Mouse (Mus musculus) hindbrain, embryonic 13.5 days (tissue): ENCODE results near the gene Rgcc. TPM values are rescaled to one million over a fixed set of nuclear protein-coding genes. Genes with fewer than 3 reads are reported as not detected.

Source experiments
- ATAC-seq: fragments of 200-750 bp; cut with Nextera tagmentation; 2 replicates; pipeline ENCODE4 v1.8.0; 2017; ENCODE audit warnings: moderate TSS enrichment; ENCODE audit not compliant: low FRiP score
- H3K27ac ChIP-seq: fragments of 300-500 bp; sonication (generic); 2 replicates; pipeline ENCODE4 v1.5.1; 2015; ENCODE audit warnings: inconsistent platforms, mild to moderate bottlenecking, moderate library complexity
- H3K27me3 ChIP-seq: fragments of 300-500 bp; sonication (generic); 2 replicates; pipeline ENCODE4 v1.6.1; 2015; ENCODE audit warnings: mild to moderate bottlenecking, inconsistent platforms
- H3K36me3 ChIP-seq: fragments of 300-500 bp; sonication (generic); 2 replicates; pipeline ENCODE4 v1.6.1; 2015; ENCODE audit warnings: mild to moderate bottlenecking, inconsistent platforms
- H3K4me1 ChIP-seq: fragments of 300-500 bp; sonication (generic); replicated peaks from 2 replicates; pipeline ENCODE4 v1.6.1; 2015; ENCODE audit warnings: inconsistent platforms
- H3K4me2 ChIP-seq: fragments of 300-500 bp; sonication (generic); 2 replicates; pipeline ENCODE4 v1.6.1; 2015; ENCODE audit warnings: inconsistent platforms, mild to moderate bottlenecking, moderate library complexity
- H3K4me3 ChIP-seq: fragments of 300-500 bp; sonication (generic); 2 replicates; pipeline ENCODE4 v1.5.1; 2015; ENCODE audit warnings: mild to moderate bottlenecking, inconsistent platforms
- H3K9ac ChIP-seq: fragments of 300-500 bp; sonication (generic); 2 replicates; pipeline ENCODE4 v1.6.1; 2015; ENCODE audit warnings: mild to moderate bottlenecking, inconsistent platforms
- H3K9me3 ChIP-seq: fragments of 300-500 bp; sonication (generic); 2 replicates; pipeline ENCODE4 v1.6.1; 2016; ENCODE audit warnings: inconsistent platforms
- WGBS: fragments of 180-500 bp; shearing (Covaris S2); methylation state at CpG from one replicate; pipeline ENCODE4 v1.1.7; 2015; 5-methylcytosine and 5-hydroxymethylcytosine counted together
- polyA plus RNA-seq: library from polyadenylated mRNA; unstranded; fragments of >200 nt; fragmentation: Nextera tagmentation; extraction: Ambion mirVana; gene quantifications from 2 replicates; pipeline ENCODE4 v1.2.1, GENCODE M21; 2015

The Rgcc gene
- polyA plus RNA-seq, 1 experiment from 2014 or later, result 38.8 TPM

GRCm38 (mm10) chr14:79313439-79314175 lies 12.2 kb upstream of the Rgcc start:
- Histone ChIP-seq H3K36me3 (no peaks in the 10 kb centered on the region), H3K27me3 (0 out of 2 replicates have a peak, but pooled peaks cover 5% of the 10 kb centered on the region), H3K4me1 (no peaks in the 10 kb centered on the region), H3K4me2 (no peak overlapping the region), H3K27ac (0 out of 2 replicates have a peak overlapping the region, but pooled peaks have one; percentile 52), H3K4me3 (no peak overlapping the region), H3K9ac (no peak overlapping the region), H3K9me3 (no peaks in the 10 kb centered on the region)
- 70% methylated on average over 8 of the region's 8 CpGs for WGBS
- ATAC-seq, result no peak

GRCm38 (mm10) chr14:79312719-79313118 lies 11.3 kb upstream of the Rgcc start:
- Histone ChIP-seq H3K9ac (no peak overlapping the region), H3K4me1 (peaks cover 7% of the 10 kb centered on the region), H3K9me3 (no peaks in the 10 kb centered on the region), H3K36me3 (no peaks in the 10 kb centered on the region), H3K27ac (no peak overlapping the region), H3K27me3 (0 out of 2 replicates have a peak, but pooled peaks cover 5% of the 10 kb centered on the region), H3K4me3 (no peak overlapping the region), H3K4me2 (no peak overlapping the region)
- no peak for ATAC-seq
- 83% methylated on average over 4 of the region's 4 CpGs for WGBS

DNA sequence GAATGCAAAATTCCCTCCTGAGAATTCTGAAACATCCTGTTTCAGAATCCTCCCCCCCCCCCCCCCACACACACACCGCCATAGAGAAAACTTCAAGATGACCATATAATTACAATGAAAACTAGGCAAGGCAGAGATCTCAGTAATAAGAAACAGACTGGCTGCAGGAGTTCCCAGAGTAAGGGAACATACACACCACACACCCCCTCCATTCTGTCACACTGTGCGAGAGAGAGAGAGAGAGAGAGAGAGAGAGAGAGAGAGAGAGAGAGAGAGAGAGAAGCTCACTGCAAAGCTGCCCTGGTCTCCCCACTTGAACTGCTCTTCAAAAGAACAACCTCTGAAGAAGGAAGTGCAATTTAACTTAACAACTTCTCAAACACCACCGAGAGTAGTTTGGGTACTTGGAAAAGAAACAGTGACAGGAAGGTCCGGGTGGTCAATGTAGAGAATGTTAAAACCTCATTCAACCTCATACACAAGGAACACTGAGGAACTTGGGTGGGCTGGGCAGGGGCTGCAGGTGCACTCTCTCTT lies 10.5 kb upstream of the Rgcc start:
- 65% methylated on average over 3 of the region's 4 CpGs for WGBS
- no peak for ATAC-seq
- Histone ChIP-seq H3K36me3 (no peaks in the 10 kb centered on the region), H3K4me1 (peaks cover 7% of the 10 kb centered on the region), H3K4me3 (no peak overlapping the region), H3K9me3 (no peaks in the 10 kb centered on the region), H3K4me2 (no peak overlapping the region), H3K27me3 (peaks cover 9% of the 10 kb centered on the region; the same call in 1 of the 2 replicates), H3K27ac (no peak overlapping the region), H3K9ac (no peak overlapping the region)

GRCm38 (mm10) chr14:79309115-79309514 lies 7.7 kb upstream of the Rgcc start:
- Histone ChIP-seq H3K36me3 (no peaks in the 10 kb centered on the region), H3K27ac (no peak overlapping the region), H3K4me2 (no peak overlapping the region), H3K9me3 (no peaks in the 10 kb centered on the region), H3K4me1 (peaks cover 7% of the 10 kb centered on the region), H3K27me3 (peaks cover 14% of the 10 kb centered on the region), H3K4me3 (no peak overlapping the region), H3K9ac (no peak overlapping the region)
- no peak for ATAC-seq
- WGBS, result 44% methylated on average over 4 of the region's 4 CpGs

- H3K27ac ChIP-seq, result no peak overlapping the region
Observed at GRCm38 (mm10) chr14:79308364-79308763, 6.9 kb upstream of the Rgcc start.

GRCm38 (mm10) chr14:79307908-79308307 lies 6.5 kb upstream of the Rgcc start:
- Histone ChIP-seq H3K9ac (no peak overlapping the region), H3K27me3 (peaks cover 21% of the 10 kb centered on the region), H3K9me3 (no peaks in the 10 kb centered on the region), H3K27ac (no peak overlapping the region), H3K4me3 (no peak overlapping the region), H3K36me3 (no peaks in the 10 kb centered on the region), H3K4me1 (peaks cover 7% of the 10 kb centered on the region), H3K4me2 (no peak overlapping the region)
- ATAC-seq, result no peak
- 38% methylated on average over 5 of the region's 5 CpGs for WGBS

More at GRCm38 (mm10) chr14:79308364-79308763, 6.9 kb upstream of the Rgcc start:
- Histone ChIP-seq H3K9ac (no peak overlapping the region), H3K9me3 (no peaks in the 10 kb centered on the region), H3K4me3 (no peak overlapping the region), H3K27me3 (peaks cover 16% of the 10 kb centered on the region), H3K4me2 (no peak overlapping the region), H3K4me1 (peaks cover 7% of the 10 kb centered on the region), H3K36me3 (no peaks in the 10 kb centered on the region)
- no peak for ATAC-seq
- 9% methylated on average over 4 of the region's 4 CpGs for WGBS

DNA sequence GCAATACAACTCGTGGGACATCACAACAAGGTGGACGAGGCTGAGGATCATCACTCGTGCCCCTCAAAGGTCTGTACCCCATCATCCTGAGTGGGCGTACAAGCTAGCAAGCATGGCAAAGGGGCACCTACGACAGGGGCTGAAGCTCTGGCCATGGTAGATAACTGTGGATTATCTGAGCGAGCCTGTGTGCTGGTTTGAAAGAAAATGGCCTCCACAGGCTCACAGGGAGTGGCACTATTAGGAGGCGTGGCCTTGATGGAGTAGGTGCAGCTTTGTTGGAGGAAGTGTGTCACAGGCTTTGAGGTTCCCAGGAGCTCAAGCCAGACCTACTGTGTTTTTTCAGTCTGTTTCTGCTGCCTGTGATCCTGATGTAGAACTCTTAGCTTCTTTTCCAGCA lies 5.7 kb upstream of the Rgcc start:
- Histone ChIP-seq H3K27ac (no peak overlapping the region), H3K4me1 (peaks cover 7% of the 10 kb centered on the region), H3K36me3 (no peaks in the 10 kb centered on the region), H3K4me2 (no peak overlapping the region), H3K4me3 (no peak overlapping the region), H3K27me3 (peaks cover 24% of the 10 kb centered on the region), H3K9ac (no peak overlapping the region), H3K9me3 (no peaks in the 10 kb centered on the region)
- WGBS, result 91% methylated on average over 7 of the region's 7 CpGs
- ATAC-seq, result no peak

DNA sequence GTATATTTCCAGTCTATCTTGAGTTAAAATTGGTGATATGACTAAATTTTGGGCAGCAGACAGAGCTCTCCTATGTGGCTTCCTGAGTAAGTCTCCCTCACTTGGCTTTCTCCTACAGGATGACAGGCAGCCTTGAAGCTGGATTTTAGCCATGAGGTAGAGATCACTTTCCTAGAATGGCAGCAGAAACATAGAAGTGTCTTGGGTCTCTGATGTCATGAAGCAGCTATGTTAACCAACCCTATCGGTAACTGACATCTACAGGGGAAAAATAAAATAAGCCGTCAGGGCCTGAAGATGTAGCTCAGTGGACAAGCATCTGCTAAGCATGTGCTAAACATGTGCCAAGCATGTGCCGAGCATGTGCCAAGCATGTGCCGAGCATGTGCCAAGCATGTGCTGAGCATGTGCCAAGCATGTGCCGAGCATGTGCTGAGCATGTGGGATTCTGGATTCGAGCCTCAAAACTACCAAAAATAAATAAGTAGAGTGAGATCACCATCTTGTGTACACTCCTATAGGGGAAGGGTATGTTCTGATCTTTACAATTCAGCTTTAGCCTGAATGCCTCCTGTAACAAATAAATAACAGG lies 3.5 kb upstream of the Rgcc start:
- H3K27me3 ChIP-seq, result peaks cover 31% of the 10 kb centered on the region
- H3K4me3 ChIP-seq, result no peak overlapping the region
- no peak overlapping the region for H3K27ac ChIP-seq
- no peaks in the 10 kb centered on the region for H3K36me3 ChIP-seq
- 88% methylated on average over 6 of the region's 6 CpGs for WGBS
- ATAC-seq, result no peak
- H3K4me2 ChIP-seq, result no peak overlapping the region
- no peak overlapping the region for H3K9ac ChIP-seq
- peaks cover 19% of the 10 kb centered on the region for H3K4me1 ChIP-seq
- H3K9me3 ChIP-seq, result no peaks in the 10 kb centered on the region

GRCm38 (mm10) chr14:79303150-79303549 lies 1.7 kb upstream of the Rgcc start:
- no peak overlapping the region for H3K27ac ChIP-seq
- no peak for ATAC-seq
- no peak overlapping the region for H3K4me2 ChIP-seq
- peaks cover 46% of the 10 kb centered on the region for H3K27me3 ChIP-seq
- no peaks in the 10 kb centered on the region for H3K36me3 ChIP-seq
- H3K9ac ChIP-seq, result no peak overlapping the region
- 84% methylated on average over 2 of the region's 2 CpGs for WGBS
- no peak overlapping the region for H3K4me3 ChIP-seq
- peaks cover 16% of the 10 kb centered on the region for H3K4me1 ChIP-seq
- no peaks in the 10 kb centered on the region for H3K9me3 ChIP-seq

DNA sequence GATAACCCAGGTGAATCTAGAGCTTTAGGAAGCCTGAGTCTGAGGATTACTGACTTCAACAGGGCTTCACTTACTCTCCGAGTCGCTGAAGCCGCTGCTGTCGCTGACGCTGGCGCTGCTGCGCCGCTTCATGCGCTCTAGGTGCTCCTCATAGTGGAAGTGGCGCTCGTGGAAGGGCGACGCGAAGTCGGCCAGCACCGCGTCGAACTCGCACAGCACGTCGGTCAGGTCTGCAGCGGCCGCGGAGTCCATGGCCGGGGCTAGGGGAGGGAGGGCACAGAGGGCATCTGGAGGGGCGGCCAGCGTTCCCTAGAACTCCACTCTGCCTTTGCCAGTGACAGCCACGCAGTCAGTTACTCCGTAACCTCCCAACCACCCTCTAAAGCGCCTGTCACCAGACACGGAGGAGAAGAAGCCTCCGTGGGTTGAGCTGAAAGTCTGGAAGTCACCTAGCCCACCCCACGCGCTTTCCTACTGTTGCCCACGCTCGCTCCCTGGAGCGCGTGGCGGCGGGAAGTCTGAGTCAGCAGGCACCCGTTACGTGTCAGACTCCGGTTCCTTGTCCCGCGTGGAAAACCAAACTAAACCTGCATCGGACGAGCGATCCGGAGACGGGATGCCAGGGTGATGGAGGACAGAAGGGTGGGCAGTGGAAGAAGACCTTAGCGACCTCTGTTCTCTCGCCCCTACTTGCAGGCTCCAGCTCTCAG lies 649 bp downstream of the Rgcc start:
- Histone ChIP-seq H3K27ac (no peak overlapping the region), H3K9ac (peak overlapping the region; percentile 74), H3K36me3 (no peaks in the 10 kb centered on the region), H3K4me3 (peak overlapping the region; percentile 58), H3K9me3 (no peaks in the 10 kb centered on the region), H3K4me2 (peak overlapping the region; percentile 99), H3K4me1 (peaks cover 22% of the 10 kb centered on the region), H3K27me3 (peaks cover 46% of the 10 kb centered on the region)
- WGBS, result 2% methylated on average over 52 of the region's 52 CpGs
- ATAC-seq, result peak; percentile 46

DNA sequence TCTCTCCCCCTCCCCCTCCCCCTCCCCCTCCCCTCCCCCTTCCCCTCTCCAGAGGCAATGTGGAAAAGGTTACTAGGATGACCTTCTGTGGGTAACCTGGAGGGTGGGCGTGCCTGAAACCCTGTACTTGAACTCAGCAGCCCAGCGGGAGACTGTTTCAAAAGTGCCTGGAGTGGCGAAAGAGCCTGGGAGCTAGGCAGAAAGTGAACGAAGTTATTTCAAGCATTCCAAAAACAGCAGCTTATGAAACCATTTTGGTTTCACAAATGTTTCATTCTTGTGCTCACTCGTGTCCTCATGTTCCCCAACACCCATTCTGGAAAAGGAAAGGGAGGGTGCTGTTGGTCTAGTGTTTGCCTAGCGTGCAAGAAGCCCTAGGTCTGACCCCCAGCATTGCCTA lies 1.6 kb downstream of the Rgcc start:
- Histone ChIP-seq H3K4me2 (peak overlapping the region; percentile 99), H3K9me3 (no peaks in the 10 kb centered on the region), H3K27ac (no peak overlapping the region), H3K4me1 (peaks cover 26% of the 10 kb centered on the region), H3K27me3 (peaks cover 43% of the 10 kb centered on the region), H3K36me3 (no peaks in the 10 kb centered on the region), H3K9ac (peak overlapping the region; percentile 74; the same call in 1 of the 2 replicates), H3K4me3 (peak overlapping the region; percentile 58)
- no peak for ATAC-seq
- 14% methylated on average over 6 of the region's 6 CpGs for WGBS

DNA sequence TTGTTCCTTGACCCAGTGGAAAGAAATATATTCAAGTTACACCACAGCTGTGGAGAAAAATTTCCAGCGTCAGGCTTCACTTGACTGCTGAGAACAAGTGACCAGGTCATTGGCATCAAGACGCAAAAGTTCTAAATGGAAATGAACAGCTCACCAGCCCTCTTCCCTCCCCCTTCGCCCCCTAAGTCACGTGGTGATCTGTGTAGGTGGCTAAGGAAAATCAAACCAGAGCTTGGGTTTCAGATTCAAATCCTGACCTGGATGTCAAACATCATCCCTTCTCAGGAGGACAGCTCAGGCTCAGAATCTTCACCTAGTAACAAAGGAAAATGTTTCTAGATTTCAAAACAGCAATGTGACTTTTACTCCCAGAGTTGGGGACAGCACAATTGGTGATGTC lies 2.2 kb downstream of the Rgcc start:
- Histone ChIP-seq H3K9ac (no peak overlapping the region), H3K36me3 (no peaks in the 10 kb centered on the region), H3K9me3 (no peaks in the 10 kb centered on the region), H3K4me3 (no peak overlapping the region), H3K27me3 (peaks cover 43% of the 10 kb centered on the region), H3K4me2 (peak overlapping the region; percentile 29; the same call in 1 of the 2 replicates), H3K4me1 (peaks cover 26% of the 10 kb centered on the region), H3K27ac (no peak overlapping the region)
- 51% methylated on average over 4 of the region's 4 CpGs for WGBS
- ATAC-seq, result no peak
